Mouse (Mus musculus): ENCODE measurements at regions not wholly inside any gene's neighbourhood (a gene's known extent, or its start where the extent isn't known, plus 50 kb on each side); places are given as distances from the start of the nearest gene placed in this dataset.

DNA sequence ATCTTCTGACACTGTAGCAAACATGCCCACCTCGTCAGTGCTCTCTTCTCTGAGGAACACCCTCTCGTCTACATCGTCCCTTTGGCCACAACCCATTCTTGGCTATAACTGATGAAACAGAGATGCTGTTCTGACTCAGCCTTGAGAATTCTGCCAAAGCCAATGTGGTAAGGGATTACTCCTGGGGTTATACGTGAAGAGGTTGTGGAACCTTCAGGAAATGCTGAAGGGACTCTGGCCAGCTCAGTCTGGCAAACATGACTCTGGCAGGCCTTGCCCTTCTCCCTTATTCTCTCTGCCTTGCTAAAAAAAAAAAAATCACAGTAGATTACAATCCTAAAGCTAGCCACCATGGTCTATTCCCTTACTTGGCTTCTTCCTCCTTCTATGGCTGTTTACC lies 103.9 kb downstream of the Rplp1 start:
- WGBS = 76% methylated on average over 4 of the region's 4 CpGs
- no peaks in the 10 kb centered on the region for H3K9me3 ChIP-seq (ENCODE audit: low read length)
- H3K27me3 ChIP-seq (ENCODE audit: insufficient read depth, low read length) = no peaks in the 10 kb centered on the region
- no peak for DNase-seq
- no peaks in the 10 kb centered on the region for H3K4me1 ChIP-seq (ENCODE audit: insufficient read depth)
- no peak overlapping the region for H3K4me2 ChIP-seq (ENCODE audit: low read depth)
- no peak for TF ChIP-seq CTCF (IDR thresholded peaks at IDR 0.05; ENCODE audit: low read depth)
- H3K27ac ChIP-seq (ENCODE audit: low read depth, low read length) = no peak overlapping the region
- no peaks in the 10 kb centered on the region for H3K36me3 ChIP-seq (ENCODE audit: insufficient read depth)
- no peak overlapping the region for H3K4me3 ChIP-seq (ENCODE audit: low read depth, low read length)
- no peak overlapping the region for H3K9ac ChIP-seq
- no peak for ATAC-seq

DNA sequence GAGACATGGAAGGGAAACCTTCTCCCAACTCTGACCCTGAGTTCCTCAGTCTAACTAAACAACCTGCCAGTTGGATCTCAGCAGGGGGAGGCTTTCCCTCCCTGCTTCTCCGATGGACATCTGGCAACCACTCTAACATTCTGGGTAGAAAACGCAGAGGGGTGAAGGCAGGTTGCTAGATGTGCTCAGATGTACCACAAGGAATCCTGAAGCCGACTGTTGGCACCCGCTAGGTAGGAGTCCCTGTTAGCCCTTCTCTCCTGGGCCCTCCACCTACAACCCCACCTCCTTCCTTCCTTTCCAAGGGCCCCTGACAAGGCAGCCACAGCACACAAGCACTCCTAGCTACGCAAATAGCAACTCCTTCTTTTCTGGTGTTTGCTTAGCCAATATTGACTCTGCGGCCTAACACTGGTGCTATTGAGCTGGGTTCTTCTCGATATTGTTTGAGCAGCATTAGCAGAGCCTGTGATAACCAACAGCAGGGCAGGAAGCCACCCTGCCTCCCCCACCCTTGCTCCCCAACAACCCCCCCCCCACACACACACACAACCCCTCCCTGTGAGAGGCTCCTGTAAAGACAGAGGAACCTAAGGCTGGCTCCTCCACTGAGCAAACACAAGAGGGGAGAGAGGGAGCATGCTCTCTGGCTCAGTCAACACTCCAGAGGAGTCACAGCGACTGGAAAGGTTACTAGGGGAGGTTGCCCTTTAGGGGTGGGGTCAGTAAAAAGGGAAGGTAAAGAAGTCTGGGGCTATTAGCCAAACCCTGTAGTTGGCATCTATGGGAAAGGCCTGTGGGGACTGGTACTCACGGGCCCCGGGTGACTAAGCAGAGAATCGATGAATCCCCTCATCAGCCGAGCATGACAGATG lies 105.8 kb downstream of the Rplp1 start:
- H3K4me2 ChIP-seq (ENCODE audit: low read depth) = no peak overlapping the region
- WGBS = 86% methylated on average over 12 of the region's 12 CpGs
- H3K27ac ChIP-seq (ENCODE audit: low read depth, low read length) = no peak overlapping the region
- no peaks in the 10 kb centered on the region for H3K4me1 ChIP-seq (ENCODE audit: insufficient read depth)
- H3K36me3 ChIP-seq (ENCODE audit: insufficient read depth) = no peaks in the 10 kb centered on the region
- no peak for TF ChIP-seq CTCF (IDR thresholded peaks at IDR 0.05; ENCODE audit: low read depth)
- no peak overlapping the region for H3K9ac ChIP-seq
- DNase-seq (no peak), ATAC-seq (no peak)
- no peaks in the 10 kb centered on the region for H3K9me3 ChIP-seq (ENCODE audit: low read length)
- no peak overlapping the region for H3K4me3 ChIP-seq (ENCODE audit: low read depth, low read length)
- no peaks in the 10 kb centered on the region for H3K27me3 ChIP-seq (ENCODE audit: insufficient read depth, low read length)

DNA sequence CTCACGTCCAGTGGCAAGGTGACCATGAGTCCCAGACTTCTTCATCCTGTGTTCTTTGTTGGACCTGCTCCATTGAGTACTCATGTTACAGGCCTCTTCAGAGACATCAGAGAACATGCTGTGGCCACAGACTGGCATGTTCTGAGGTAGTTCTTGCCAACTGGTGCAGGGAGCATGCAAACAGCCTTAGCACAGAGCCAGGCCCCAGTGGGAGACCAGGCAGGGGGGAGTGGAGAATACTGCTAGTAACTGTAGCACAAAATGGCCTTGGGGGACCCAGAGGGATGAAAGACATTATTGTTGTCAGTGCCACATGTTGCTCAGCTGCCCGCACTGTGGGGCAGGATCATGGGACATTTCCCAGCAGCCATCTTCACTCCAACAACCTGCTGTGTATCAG lies 108.4 kb downstream of the Rplp1 start:
- H3K36me3 ChIP-seq (ENCODE audit: insufficient read depth) = no peaks in the 10 kb centered on the region
- H3K4me3 ChIP-seq (ENCODE audit: low read depth, low read length) = no peak overlapping the region
- no peaks in the 10 kb centered on the region for H3K4me1 ChIP-seq (ENCODE audit: insufficient read depth)
- TF ChIP-seq CTCF (IDR thresholded peaks at IDR 0.05; ENCODE audit: low read depth) = no peak
- no peaks in the 10 kb centered on the region for H3K27me3 ChIP-seq (ENCODE audit: insufficient read depth, low read length)
- H3K4me2 ChIP-seq (ENCODE audit: low read depth) = no peak overlapping the region
- WGBS = 74% methylated on average over 2 of the region's 2 CpGs
- H3K9ac ChIP-seq = no peak overlapping the region
- ATAC-seq (no peak), DNase-seq (no peak)
- H3K27ac ChIP-seq (ENCODE audit: low read depth, low read length) = no peak overlapping the region
- H3K9me3 ChIP-seq (ENCODE audit: low read length) = no peaks in the 10 kb centered on the region

DNA sequence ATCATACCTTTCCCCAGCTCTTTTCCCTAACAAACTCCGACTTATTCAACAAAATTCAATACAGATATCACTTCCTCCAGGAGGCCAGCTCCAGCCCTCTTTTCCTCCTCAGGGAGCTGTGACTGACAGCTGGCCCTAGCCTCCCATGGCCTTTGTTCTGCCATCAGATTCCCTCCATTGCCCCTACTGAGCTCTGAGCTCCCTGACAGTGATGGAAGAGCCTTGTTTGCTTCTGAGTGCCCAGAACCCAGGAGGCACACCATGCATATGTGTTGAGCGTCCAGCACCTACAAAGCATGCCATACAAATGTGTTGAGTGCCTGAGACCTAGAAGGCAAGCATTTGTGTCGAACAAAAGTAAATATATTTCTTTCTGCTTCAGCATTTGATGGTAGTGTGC lies 110.8 kb downstream of the Rplp1 start:
- Histone ChIP-seq H3K36me3 (ENCODE audit: insufficient read depth) (no peaks in the 10 kb centered on the region), H3K4me2 (ENCODE audit: low read depth) (no peak overlapping the region), H3K9ac (no peak overlapping the region), H3K4me1 (ENCODE audit: insufficient read depth) (no peaks in the 10 kb centered on the region), H3K4me3 (ENCODE audit: low read depth, low read length) (no peak overlapping the region), H3K27me3 (ENCODE audit: insufficient read depth, low read length) (no peaks in the 10 kb centered on the region), H3K27ac (ENCODE audit: low read depth, low read length) (no peak overlapping the region), H3K9me3 (ENCODE audit: low read length) (no peaks in the 10 kb centered on the region)
- no peak for ATAC-seq
- DNase-seq = no peak
- WGBS = 57% methylated on average over 3 of the region's 3 CpGs
- no peak for TF ChIP-seq CTCF (IDR thresholded peaks at IDR 0.05; ENCODE audit: low read depth)

DNA sequence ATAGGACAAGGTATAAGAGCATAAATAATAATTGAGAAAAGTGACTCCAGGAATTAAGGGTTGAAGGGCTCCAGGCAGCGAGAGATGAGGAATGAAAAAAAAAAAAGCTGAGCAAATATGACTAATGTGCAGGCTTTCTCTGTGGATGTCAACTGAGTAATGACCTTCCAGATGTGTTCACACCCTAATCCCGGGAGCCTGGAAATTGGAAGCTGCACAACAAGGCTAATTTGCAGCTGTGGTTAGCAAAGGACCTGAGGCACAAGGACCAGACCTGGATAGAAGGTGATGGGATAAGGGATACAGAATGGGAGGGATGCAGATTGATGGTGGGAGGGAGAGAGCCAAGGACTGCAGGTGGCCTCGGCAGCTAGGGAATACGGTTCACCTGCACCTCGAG lies 111.6 kb downstream of the Rplp1 start:
- Histone ChIP-seq H3K4me1 (ENCODE audit: insufficient read depth) (no peaks in the 10 kb centered on the region), H3K9me3 (ENCODE audit: low read length) (no peaks in the 10 kb centered on the region), H3K4me2 (ENCODE audit: low read depth) (no peak overlapping the region), H3K27me3 (ENCODE audit: insufficient read depth, low read length) (no peaks in the 10 kb centered on the region), H3K27ac (ENCODE audit: low read depth, low read length) (no peak overlapping the region), H3K36me3 (ENCODE audit: insufficient read depth) (no peaks in the 10 kb centered on the region), H3K9ac (no peak overlapping the region), H3K4me3 (ENCODE audit: low read depth, low read length) (no peak overlapping the region)
- 80% methylated on average over 5 of the region's 5 CpGs for WGBS
- DNase-seq (no peak), ATAC-seq (no peak)
- no peak for TF ChIP-seq CTCF (IDR thresholded peaks at IDR 0.05; ENCODE audit: low read depth)

DNA sequence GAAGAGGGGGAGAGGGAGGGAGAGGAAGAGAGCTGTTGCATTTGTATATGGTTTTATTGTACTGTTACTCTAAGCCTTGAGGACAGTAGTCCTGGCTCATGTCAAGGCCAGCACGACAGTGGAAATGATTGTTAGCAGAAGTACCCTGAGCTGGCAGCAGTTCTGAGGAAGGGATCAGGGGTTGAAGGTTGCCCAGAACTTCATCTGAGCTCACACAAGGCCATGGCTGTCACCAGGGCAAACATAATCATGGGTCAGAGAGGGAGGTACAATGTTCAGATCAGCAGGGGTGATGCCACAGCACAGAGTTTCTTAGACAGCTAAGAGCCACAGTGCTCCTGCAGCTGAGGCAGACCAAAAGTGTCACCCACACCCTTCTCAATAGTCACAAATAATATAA lies 114.8 kb downstream of the Rplp1 start:
- TF ChIP-seq CTCF (IDR thresholded peaks at IDR 0.05; ENCODE audit: low read depth) = no peak
- H3K27me3 ChIP-seq (ENCODE audit: insufficient read depth, low read length) = no peaks in the 10 kb centered on the region
- no peak overlapping the region for H3K4me2 ChIP-seq (ENCODE audit: low read depth)
- WGBS = 85% methylated on average over 1 of the region's 1 CpGs
- H3K9ac ChIP-seq = no peak overlapping the region
- no peaks in the 10 kb centered on the region for H3K9me3 ChIP-seq (ENCODE audit: low read length)
- H3K4me1 ChIP-seq (ENCODE audit: insufficient read depth) = no peaks in the 10 kb centered on the region
- H3K4me3 ChIP-seq (ENCODE audit: low read depth, low read length) = no peak overlapping the region
- DNase-seq (no peak), ATAC-seq (no peak)
- no peak overlapping the region for H3K27ac ChIP-seq (ENCODE audit: low read depth, low read length)
- no peaks in the 10 kb centered on the region for H3K36me3 ChIP-seq (ENCODE audit: insufficient read depth)

DNA sequence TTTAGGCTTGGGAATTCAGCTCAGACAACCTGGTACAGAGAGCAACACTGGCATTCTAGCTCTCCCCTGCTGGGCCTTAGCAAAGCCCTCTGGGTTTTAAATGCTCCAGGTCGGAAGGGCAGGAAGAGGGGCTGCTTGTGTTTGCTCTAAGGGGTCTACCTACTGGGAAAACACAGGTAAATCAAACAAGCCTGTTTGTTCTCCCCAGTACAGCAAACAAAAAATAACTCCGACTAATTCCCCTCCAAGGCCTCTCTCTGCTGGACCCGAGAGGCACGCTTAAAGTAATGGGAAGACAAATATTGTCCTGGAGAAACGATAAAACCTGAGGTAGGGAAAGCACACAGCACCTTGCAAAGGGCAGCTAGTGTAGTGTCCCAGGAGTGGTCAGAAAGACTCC lies 118.4 kb downstream of the Rplp1 start:
- no peak for TF ChIP-seq CTCF (IDR thresholded peaks at IDR 0.05; ENCODE audit: low read depth)
- no peak overlapping the region for H3K27ac ChIP-seq (ENCODE audit: low read depth, low read length)
- no peaks in the 10 kb centered on the region for H3K4me1 ChIP-seq (ENCODE audit: insufficient read depth)
- H3K4me3 ChIP-seq (ENCODE audit: low read depth, low read length) = no peak overlapping the region
- no peak for DNase-seq
- H3K4me2 ChIP-seq (ENCODE audit: low read depth) = no peak overlapping the region
- H3K36me3 ChIP-seq (ENCODE audit: insufficient read depth) = no peaks in the 10 kb centered on the region
- no peak for ATAC-seq
- 75% methylated on average over 5 of the region's 5 CpGs for WGBS
- no peak overlapping the region for H3K9ac ChIP-seq
- no peaks in the 10 kb centered on the region for H3K9me3 ChIP-seq (ENCODE audit: low read length)
- no peaks in the 10 kb centered on the region for H3K27me3 ChIP-seq (ENCODE audit: insufficient read depth, low read length)
